ENCODE assay signal across 28 mouse cellular contexts in the genomic region with DNA sequence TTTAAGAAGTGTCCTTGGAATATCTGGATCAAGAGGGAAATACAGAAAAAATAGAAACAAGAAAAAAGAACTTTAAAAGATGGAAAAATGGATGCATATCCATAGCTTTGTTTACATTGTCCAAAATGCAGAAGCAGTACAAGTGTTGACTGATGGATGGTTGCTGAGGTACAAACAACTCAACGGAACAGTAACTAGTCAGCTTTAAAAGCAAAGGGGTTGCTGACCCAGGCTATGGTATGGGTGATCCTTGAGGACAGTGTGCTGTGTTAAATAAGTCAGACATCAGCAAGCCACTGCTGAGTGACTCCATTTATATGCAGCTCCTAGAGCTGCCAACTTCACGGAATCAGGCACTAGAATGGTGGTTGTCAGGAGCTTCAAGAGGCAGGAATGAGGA.
"Had no signal": no experiment of that assay in that cellular context is flagged by ENCODE, and none has a peak within 500 bp of the region (broad histone marks: within the 10 kb centered on the region; RNA-seq: fewer than 3 reads in every experiment).

No protein-coding gene starts in this region.

- H3K9ac ChIP-seq: embryonic facial prominence, embryonic 12.5 days; embryonic facial prominence, embryonic 13.5 days; embryonic facial prominence, embryonic 15.5 days; forebrain, embryonic 12.5 days; forebrain, embryonic 13.5 days; forebrain, embryonic 15.5 days; forebrain, postnatal 0 days had no signal

- H3K9me3 ChIP-seq: embryonic facial prominence, embryonic 10.5 days; embryonic facial prominence, embryonic 12.5 days; embryonic facial prominence, embryonic 13.5 days; embryonic facial prominence, embryonic 15.5 days; forebrain, embryonic 10.5 days; forebrain, embryonic 12.5 days; forebrain, embryonic 13.5 days; forebrain, embryonic 15.5 days had no signal

- ATAC-seq: forebrain, embryonic 13.5 days; forebrain, embryonic 14.5 days; forebrain, embryonic 15.5 days; forebrain, embryonic 16.5 days; forebrain, postnatal 0 days had no signal

- H3K27ac ChIP-seq: embryonic facial prominence, embryonic 10.5 days; embryonic facial prominence, embryonic 12.5 days; embryonic facial prominence, embryonic 13.5 days; embryonic facial prominence, embryonic 15.5 days; forebrain, embryonic 10.5 days; forebrain, embryonic 12.5 days; forebrain, embryonic 13.5 days; forebrain, embryonic 15.5 days; gastrocnemius, adult 2 months; heart, adult 2 months had no signal

- H3K4me1 ChIP-seq: embryonic facial prominence, embryonic 15.5 days; forebrain, embryonic 10.5 days; forebrain, embryonic 12.5 days; forebrain, embryonic 13.5 days; forebrain, embryonic 15.5 days had no signal

- H3K4me2 ChIP-seq: embryonic facial prominence, embryonic 12.5 days; embryonic facial prominence, embryonic 13.5 days; embryonic facial prominence, embryonic 15.5 days; forebrain, embryonic 12.5 days; forebrain, embryonic 13.5 days; forebrain, embryonic 15.5 days had no signal

- H3K4me3 ChIP-seq: embryonic facial prominence, embryonic 10.5 days; embryonic facial prominence, embryonic 12.5 days; embryonic facial prominence, embryonic 13.5 days; embryonic facial prominence, embryonic 15.5 days; erythroblast, embryonic 14.5 days; forebrain, embryonic 10.5 days; forebrain, embryonic 12.5 days; forebrain, embryonic 13.5 days; forebrain, embryonic 15.5 days; gastrocnemius, adult 2 months; heart, adult 2 months had no signal

- DNase-seq: cerebellum, adult 8-10 months; cerebellum, adult 9-10 months; cerebellum, adult 9-11 months; cerebellum, postnatal 10 days; cerebellum, postnatal 14 days; cerebellum, postnatal 25 days; cerebellum, postnatal 36 days; embryo, embryonic 11 days; forebrain, postnatal 0 days; gastrocnemius, adult 2 months; gastrocnemius, postnatal 10 days; gastrocnemius, postnatal 14 days; gastrocnemius, postnatal 25 days; gastrocnemius, postnatal 36 days; heart, adult 11 months; heart, adult 18-20 months; heart, adult 2 months had no signal

- H3K27me3 ChIP-seq: embryonic facial prominence, embryonic 12.5 days; embryonic facial prominence, embryonic 13.5 days; embryonic facial prominence, embryonic 15.5 days; forebrain, embryonic 12.5 days; forebrain, embryonic 13.5 days; forebrain, embryonic 15.5 days had no signal

- H3K36me3 ChIP-seq: embryonic facial prominence, embryonic 10.5 days; embryonic facial prominence, embryonic 12.5 days; embryonic facial prominence, embryonic 13.5 days; embryonic facial prominence, embryonic 15.5 days; forebrain, embryonic 10.5 days; forebrain, embryonic 12.5 days; forebrain, embryonic 15.5 days had no signal
